Mouse (Mus musculus): ENCODE results near the gene Polk. TPM values are rescaled to one million over a fixed set of nuclear protein-coding genes. Genes with fewer than 3 reads are reported as not detected.

The Polk gene
- total RNA-seq, 4 experiments from 2014 or later: 3.3 to 8.9 (median 5.9) TPM

Other genes with a start within 250 kb of the Polk start
- gene Poc5, start 154.3 kb downstream of the Polk start, total RNA-seq (2022): 1 to 10 TPM; 5.3 to 6.9 (median 6.1) TPM
- under 1 TPM in 2 of 4 experiments, not detected in 2; 0.17 to 0.20 TPM for gene Ankdd1b, start 71.4 kb downstream of the Polk start, total RNA-seq (2022)
- not detected for gene Gm17622, start 51.8 kb downstream of the Polk start, total RNA-seq (2022)
- 10 to 100 TPM; 44.9 to 59.9 (median 46.6) TPM for gene Col4a3bp, start within 50 bp of the Polk start, total RNA-seq (2022)
- 1 to 10 TPM; 2.3 to 4.3 (median 3.8) TPM for gene Hmgcr, start 128.4 kb upstream of the Polk start, total RNA-seq (2022)
- gene Ankrd31, start 205.7 kb upstream of the Polk start, total RNA-seq (2022): not detected